Mouse (Mus musculus): ENCODE data around the gene Edf1. TPM values are rescaled to one million over a fixed set of nuclear protein-coding genes. Genes with fewer than 3 reads are reported as not detected.
"Not testable (repeated sequence)": the region's sequence is repeated elsewhere in the genome, so short reads cannot be mapped to it uniquely, and the experiment has no call there.

Edf1 gene
- total RNA-seq (2021) = 100 to 1,000 TPM; 181 to 191 TPM

GRCm38 (mm10) chr2:25557221-25557963, at the start of gene Edf1:
Edf1 (plus strand) TSS chr2:25557847.
- intact Hi-C loops (cut with DNase I) = no loop called here

GRCm38 (mm10) chr2:25509912-25510311, 47.7 kb upstream of the Edf1 start:
- no peak for DNase-seq (ENCODE audit: extremely low spot score in 1 of 2, low spot score in 2 of 2)
- intact Hi-C loops (cut with DNase I) = no loop called here

More at GRCm38 (mm10) chr2:25557221-25557963, at the start of gene Edf1:
- peak; percentile 92 to 97 for DNase-seq (ENCODE audit: extremely low spot score in 1 of 2, low spot score in 2 of 2)

- intact Hi-C loops (cut with DNase I) = no loop called here
- no peak for DNase-seq (ENCODE audit: extremely low spot score in 1 of 2, low spot score in 2 of 2)
Observed at GRCm38 (mm10) chr2:25526510-25527302, 30.9 kb upstream of the Edf1 start.

GRCm38 (mm10) chr2:25533707-25534106, 23.9 kb upstream of the Edf1 start:
- intact Hi-C loops (cut with DNase I) = no loop called here
- no peak for DNase-seq (ENCODE audit: extremely low spot score in 1 of 2, low spot score in 2 of 2)

- intact Hi-C loops (cut with DNase I) = no loop called here
- DNase-seq (ENCODE audit: extremely low spot score in 1 of 2, low spot score in 2 of 2) = peak; percentile 13 to 54
Observed at GRCm38 (mm10) chr2:25534178-25534865, 23.3 kb upstream of the Edf1 start.

GRCm38 (mm10) chr2:25534866-25535182, 22.8 kb upstream of the Edf1 start:
- intact Hi-C loops (cut with DNase I) = no loop called here
- DNase-seq (ENCODE audit: extremely low spot score in 1 of 2, low spot score in 2 of 2) = no peak

GRCm38 (mm10) chr2:25536531-25536930, 21.1 kb upstream of the Edf1 start:
- intact Hi-C loops (cut with DNase I) = no loop called here
- DNase-seq (ENCODE audit: extremely low spot score in 1 of 2, low spot score in 2 of 2) = no peak

- DNase-seq (ENCODE audit: extremely low spot score in 1 of 2, low spot score in 2 of 2) = no peak
- intact Hi-C loops (cut with DNase I) = no loop called here
Observed at GRCm38 (mm10) chr2:25540541-25540948, 17.1 kb upstream of the Edf1 start.

GRCm38 (mm10) chr2:25541644-25542367, 15.8 kb upstream of the Edf1 start:
- DNase-seq (ENCODE audit: extremely low spot score in 1 of 2, low spot score in 2 of 2) = no peak
- intact Hi-C loops (cut with DNase I) = no loop called here

GRCm38 (mm10) chr2:25545996-25546810, 11.4 kb upstream of the Edf1 start:
- peak in 1 of 2 experiments; percentile 20 for DNase-seq (ENCODE audit: extremely low spot score in 1 of 2, low spot score in 2 of 2)
- intact Hi-C loops (cut with DNase I) = no loop called here

GRCm38 (mm10) chr2:25546811-25547491, 10.7 kb upstream of the Edf1 start, which contains the start of gene Traf2:
Traf2 (minus strand) TSS chr2:25546940.
- intact Hi-C loops (cut with DNase I) = no loop called here
- peak; percentile 99 for DNase-seq (ENCODE audit: extremely low spot score in 1 of 2, low spot score in 2 of 2)

- DNase-seq (ENCODE audit: extremely low spot score in 1 of 2, low spot score in 2 of 2) = no peak
- intact Hi-C loops (cut with DNase I) = no loop called here
Observed at GRCm38 (mm10) chr2:25549021-25549991, 8.3 kb upstream of the Edf1 start.

- peak in 1 of 2 experiments; percentile 51 for DNase-seq (ENCODE audit: extremely low spot score in 1 of 2, low spot score in 2 of 2)
- intact Hi-C loops (cut with DNase I) = loop anchor here (5.0 kb wide), 1 partner anchor 124 kb away; the partner anchor contains the start of gene Abca2
Observed at GRCm38 (mm10) chr2:25551186-25551585, 6.5 kb upstream of the Edf1 start.

GRCm38 (mm10) chr2:25553171-25553786, 4.4 kb upstream of the Edf1 start:
- DNase-seq (ENCODE audit: extremely low spot score in 1 of 2, low spot score in 2 of 2) = not testable (repeated sequence)
- intact Hi-C loops (cut with DNase I) = loop anchor here (2.0 to 5.0 kb wide), 2 partner anchors 46 to 126 kb away; partner anchors contain the start of gene Abca2

GRCm38 (mm10) chr2:25555479-25555878, 2.2 kb upstream of the Edf1 start:
- intact Hi-C loops (cut with DNase I) = not testable (repeated sequence)

GRCm38 (mm10) chr2:25556296-25556695, 1.4 kb upstream of the Edf1 start:
- no peak for DNase-seq (ENCODE audit: extremely low spot score in 1 of 2, low spot score in 2 of 2)
- intact Hi-C loops (cut with DNase I) = no loop called here

More at GRCm38 (mm10) chr2:25555479-25555878, 2.2 kb upstream of the Edf1 start:
- DNase-seq (ENCODE audit: extremely low spot score in 1 of 2, low spot score in 2 of 2) = not testable (repeated sequence)

Data from left cerebral cortex, postnatal 10 days (tissue).